Mouse (Mus musculus) ES-Bruce4 (cell line): ENCODE measurements around the gene 1700001P01Rik.
A peak's percentile ranks its signal among the peaks of the same experiment; 100 is the strongest.

Experiments
- CTCF ChIP-seq: IDR thresholded peaks from one replicate; pipeline ENCODE4 v1.8.1; 2011; ENCODE audit warnings: low read depth, low read length
- EP300 ChIP-seq: IDR thresholded peaks from 2 replicates; pipeline ENCODE4 v1.6.1; 2011; ENCODE audit warnings: low read depth, low read length; ENCODE audit not compliant: insufficient read depth
- POLR2A ChIP-seq: IDR thresholded peaks from one replicate; pipeline ENCODE4 v1.8.1; 2011; ENCODE audit warnings: low read length; ENCODE audit not compliant: insufficient read depth

- TF ChIP-seq POLR2A = no peak
- peak; percentile 96 for TF ChIP-seq EP300
- no peak for TF ChIP-seq CTCF
These were observed 28.1 kb upstream of the 1700001P01Rik start for GRCm38 (mm10) chr11:97803847-97804246.
